Mouse (Mus musculus): ENCODE measurements at regions not wholly inside any gene's neighbourhood (a gene's known extent, or its start where the extent isn't known, plus 50 kb on each side); places are given as distances from the start of the nearest gene placed in this dataset.
A peak's percentile ranks its signal among the peaks of the same experiment; 100 is the strongest.

DNA sequence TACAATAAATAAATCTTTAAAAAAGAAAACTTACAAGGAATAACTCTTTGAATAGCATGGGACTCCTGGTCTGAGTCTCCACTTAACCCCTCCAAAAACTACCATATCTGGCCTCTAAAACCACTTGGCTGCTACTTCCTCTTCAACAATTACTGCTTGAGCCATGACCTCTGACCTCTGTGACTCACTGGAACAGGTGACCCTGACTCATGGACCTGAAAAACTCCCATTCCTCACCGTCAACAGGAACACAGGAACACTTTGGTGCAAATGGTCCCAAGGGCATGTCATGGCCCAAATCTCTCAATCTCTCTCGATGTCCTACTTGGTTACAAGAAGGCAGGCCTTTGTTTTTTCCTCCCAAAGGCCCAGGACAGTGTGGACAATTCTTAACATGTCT lies 145.1 kb downstream of the Basp1 start:
- 78% methylated on average over 2 of the region's 2 CpGs for WGBS
- no peak for ATAC-seq (ENCODE audit: low FRiP score)

DNA sequence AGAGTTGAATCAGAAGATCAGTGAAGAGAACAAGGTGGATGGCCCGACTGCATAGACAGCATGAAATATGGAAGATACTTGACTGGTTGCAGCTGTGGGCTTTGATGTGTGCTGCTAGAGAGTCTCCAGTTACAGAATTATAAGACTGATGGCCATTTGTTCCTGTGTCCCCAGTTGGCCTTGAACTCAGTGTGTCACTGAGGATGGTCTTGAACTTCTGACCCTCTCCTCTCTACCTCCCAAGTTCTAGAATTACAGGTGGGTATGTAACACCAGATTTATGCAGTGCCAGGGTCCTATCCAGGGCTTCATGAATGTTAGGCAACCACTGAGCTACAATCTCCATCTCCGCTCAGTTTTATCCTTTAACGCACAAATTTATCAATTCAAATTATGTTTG lies 146.1 kb downstream of the Basp1 start:
- DNase-seq (ENCODE audit: low spot score) (no peak), ATAC-seq (ENCODE audit: low FRiP score) (no peak)
- Histone ChIP-seq H3K9me3 (ENCODE audit: control insufficient read depth, low read length) (no peaks in the 10 kb centered on the region), H3K4me2 (replicated peaks) (no peak overlapping the region), H3K27ac (no peak overlapping the region), H3K36me3 (replicated peaks; ENCODE audit: control insufficient read depth, insufficient read depth) (no peaks in the 10 kb centered on the region), H3K4me1 (replicated peaks; ENCODE audit: control insufficient read depth, insufficient read depth, low read length) (peaks cover 12% of the 10 kb centered on the region; the same call in 1 of the 2 replicates), H3K9ac (no peak overlapping the region), H3K27me3 (ENCODE audit: control insufficient read depth, insufficient read depth, low read length) (no peaks in the 10 kb centered on the region), H3K4me3 (replicated peaks; ENCODE audit: low read length) (no peak overlapping the region)
- WGBS: 93% methylated on average over 3 of the region's 3 CpGs

More for the DNA sequence above, 145.1 kb downstream of the Basp1 start:
- Histone ChIP-seq H3K27ac (no peak overlapping the region), H3K9ac (no peak overlapping the region), H3K36me3 (replicated peaks; ENCODE audit: control insufficient read depth, insufficient read depth) (no peaks in the 10 kb centered on the region), H3K27me3 (ENCODE audit: control insufficient read depth, insufficient read depth, low read length) (no peaks in the 10 kb centered on the region), H3K9me3 (ENCODE audit: control insufficient read depth, low read length) (no peaks in the 10 kb centered on the region), H3K4me2 (replicated peaks) (no peak overlapping the region), H3K4me3 (replicated peaks; ENCODE audit: low read length) (no peak overlapping the region), H3K4me1 (replicated peaks; ENCODE audit: control insufficient read depth, insufficient read depth, low read length) (peaks cover 12% of the 10 kb centered on the region; the same call in 1 of the 2 replicates)
- no peak for DNase-seq (ENCODE audit: low spot score)

DNA sequence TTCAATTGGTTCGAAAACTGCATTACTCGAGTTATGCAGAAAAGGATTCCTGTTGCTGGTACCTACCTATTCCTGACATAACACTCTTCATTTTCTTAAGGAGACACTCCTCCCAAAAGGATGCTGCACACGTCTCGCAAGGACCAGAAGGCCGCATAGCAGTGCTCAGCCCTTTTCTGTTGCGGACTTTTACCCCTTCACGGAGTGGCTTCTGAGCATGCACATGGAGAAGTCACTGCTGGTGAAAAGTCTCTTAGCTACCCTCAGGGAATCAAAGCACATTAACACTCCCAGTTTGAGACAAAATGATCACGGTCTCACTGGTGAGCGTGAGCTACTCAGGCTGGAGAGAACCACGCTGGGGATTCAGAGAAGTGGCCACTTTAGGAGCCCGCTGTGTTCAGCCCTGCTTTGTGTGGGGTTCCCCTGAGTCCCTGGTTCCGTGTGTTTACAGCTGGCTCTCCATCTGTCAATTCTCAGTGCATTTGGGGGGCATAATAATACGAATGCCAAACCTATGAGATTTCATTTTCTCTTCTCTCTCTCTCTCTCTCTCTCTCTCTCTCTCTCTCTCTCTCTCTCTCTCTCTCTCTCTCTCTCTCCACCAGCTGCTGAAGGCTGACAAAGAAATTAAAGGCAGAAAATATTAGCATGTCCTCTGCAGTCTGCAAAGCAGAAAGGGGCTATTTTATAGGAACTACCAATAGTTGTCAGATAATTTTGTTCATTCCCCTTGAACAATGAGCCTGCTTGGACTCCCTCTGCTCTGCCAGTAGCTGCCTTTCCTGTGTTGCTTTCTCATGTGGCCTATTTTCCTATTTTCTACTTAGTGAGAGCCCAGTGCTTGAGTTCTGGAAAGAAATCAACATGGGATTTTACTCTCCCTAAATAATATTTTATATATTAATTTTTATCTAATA lies 160.7 kb downstream of the Basp1 start:
- peak; percentile 40 for DNase-seq (ENCODE audit: low spot score)
- peak; percentile 84 for ATAC-seq (ENCODE audit: low FRiP score)
- Histone ChIP-seq H3K4me1 (replicated peaks; ENCODE audit: control insufficient read depth, insufficient read depth, low read length) (0 out of 2 replicates have a peak, but pooled peaks cover 5% of the 10 kb centered on the region), H3K9me3 (ENCODE audit: control insufficient read depth, low read length) (no peaks in the 10 kb centered on the region), H3K4me3 (replicated peaks; ENCODE audit: low read length) (no peak overlapping the region), H3K9ac (no peak overlapping the region), H3K4me2 (replicated peaks) (peak overlapping the region; percentile 31), H3K27ac (peak overlapping the region; percentile 62; the same call in 1 of the 2 replicates), H3K36me3 (replicated peaks; ENCODE audit: control insufficient read depth, insufficient read depth) (no peaks in the 10 kb centered on the region), H3K27me3 (ENCODE audit: control insufficient read depth, insufficient read depth, low read length) (no peaks in the 10 kb centered on the region)
- WGBS: 46% methylated on average over 13 of the region's 13 CpGs

DNA sequence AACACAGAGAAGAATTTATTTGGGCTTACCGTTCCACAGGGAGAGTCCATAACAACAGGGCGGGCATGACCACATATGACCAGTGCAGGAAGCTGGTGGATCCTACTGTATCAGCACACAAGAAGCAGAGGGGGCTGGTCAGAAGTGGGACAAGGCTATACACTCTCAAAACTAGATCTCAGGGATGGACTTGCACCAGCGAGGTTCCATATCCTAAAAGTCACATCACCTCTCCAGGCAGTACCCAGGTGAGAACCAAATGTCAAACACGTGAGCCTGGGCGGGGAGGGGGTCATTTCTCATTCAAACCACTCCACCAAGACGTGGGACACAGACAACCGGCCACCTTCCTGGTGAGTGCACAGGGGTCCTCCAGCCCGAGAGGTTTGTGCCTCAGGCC lies 167.9 kb downstream of the Basp1 start:
- no peak for ATAC-seq (ENCODE audit: low FRiP score)
- WGBS: 93% methylated on average over 8 of the region's 8 CpGs
- H3K27ac ChIP-seq: no peak overlapping the region

DNA sequence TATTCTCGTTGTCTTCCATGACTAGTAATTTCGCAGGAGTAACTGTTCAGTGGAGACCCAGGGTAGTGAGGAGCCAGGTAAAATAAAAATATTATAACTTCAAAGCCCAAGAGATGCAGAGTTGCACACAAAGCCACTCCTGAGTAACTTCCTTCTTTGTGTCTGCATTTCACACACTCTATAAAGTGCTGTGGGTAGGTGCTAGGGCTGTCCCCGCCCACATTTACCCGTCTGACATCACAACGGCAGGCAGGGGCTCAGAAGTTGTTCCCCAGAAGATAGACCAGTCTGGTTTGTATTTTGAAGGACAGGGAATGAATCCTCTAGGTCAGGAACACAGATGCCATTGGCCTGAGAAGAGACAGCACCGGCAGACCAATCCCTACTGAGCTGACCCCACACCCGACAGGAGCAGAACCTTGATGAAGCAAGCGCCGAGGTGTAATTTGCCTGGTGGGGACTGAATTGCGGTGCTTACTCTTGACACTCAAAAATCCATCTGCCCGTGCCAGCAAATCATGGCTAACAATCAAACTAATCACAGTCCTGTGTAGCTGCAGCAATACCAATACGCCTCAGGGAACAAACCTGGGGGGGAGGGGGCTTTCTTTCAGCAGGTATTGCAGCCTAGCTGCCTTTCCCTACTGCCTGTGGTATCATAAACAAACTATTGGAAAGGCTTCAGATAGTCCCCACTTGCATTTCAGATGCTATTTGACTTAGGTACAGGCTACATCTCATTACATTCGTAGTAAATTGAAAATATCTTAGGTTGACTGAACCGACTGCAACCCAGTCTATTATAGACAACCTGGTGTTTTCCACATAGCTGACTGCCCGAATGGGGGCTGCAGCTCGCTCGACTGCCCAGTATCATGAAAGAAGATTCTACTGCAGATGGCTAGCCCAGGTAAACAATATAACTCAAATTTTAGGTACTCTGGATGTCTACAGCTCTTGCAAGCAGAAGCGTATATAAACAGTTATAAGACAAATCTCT lies 175.6 kb downstream of the Basp1 start:
- WGBS: 70% methylated on average over 18 of the region's 18 CpGs

More for the DNA sequence above, 167.9 kb downstream of the Basp1 start:
- Histone ChIP-seq H3K36me3 (replicated peaks; ENCODE audit: control insufficient read depth, insufficient read depth) (no peaks in the 10 kb centered on the region), H3K27me3 (ENCODE audit: control insufficient read depth, insufficient read depth, low read length) (no peaks in the 10 kb centered on the region), H3K4me1 (replicated peaks; ENCODE audit: control insufficient read depth, insufficient read depth, low read length) (no peaks in the 10 kb centered on the region), H3K4me3 (replicated peaks; ENCODE audit: low read length) (no peak overlapping the region), H3K9me3 (ENCODE audit: control insufficient read depth, low read length) (no peaks in the 10 kb centered on the region), H3K9ac (no peak overlapping the region), H3K4me2 (replicated peaks) (no peak overlapping the region)
- DNase-seq (ENCODE audit: low spot score): no peak

DNA sequence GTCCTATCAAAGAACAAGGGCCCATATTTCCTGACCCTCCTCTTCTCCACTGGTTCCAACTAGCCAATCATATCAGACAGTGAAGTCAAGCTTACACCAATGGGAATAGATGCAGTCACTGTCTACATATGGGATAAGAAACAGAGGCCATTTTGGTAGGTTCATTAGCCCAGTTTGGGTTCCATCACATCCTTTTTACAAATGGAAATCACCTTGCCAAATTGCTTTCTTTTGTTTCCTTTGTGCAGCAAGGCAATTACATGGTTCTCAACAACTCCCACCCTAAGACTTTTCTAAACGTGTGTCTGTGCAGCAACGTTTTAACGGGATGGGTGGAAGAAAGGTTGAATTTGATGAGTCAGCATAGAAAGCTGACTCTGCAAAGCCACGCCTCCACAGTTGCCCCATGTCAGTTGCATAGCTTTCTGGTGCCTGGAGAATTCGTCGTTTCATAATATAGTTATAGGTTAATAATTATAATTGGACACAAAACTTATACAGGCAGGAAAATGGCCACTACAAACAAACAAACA lies 177.3 kb downstream of the Basp1 start:
- no peak overlapping the region for H3K9ac ChIP-seq
- no peaks in the 10 kb centered on the region for H3K27me3 ChIP-seq (ENCODE audit: control insufficient read depth, insufficient read depth, low read length)
- DNase-seq (ENCODE audit: low spot score): no peak
- H3K27ac ChIP-seq: no peak overlapping the region
- H3K9me3 ChIP-seq (ENCODE audit: control insufficient read depth, low read length): no peaks in the 10 kb centered on the region
- H3K4me3 ChIP-seq (replicated peaks; ENCODE audit: low read length): no peak overlapping the region
- no peaks in the 10 kb centered on the region for H3K4me1 ChIP-seq (replicated peaks; ENCODE audit: control insufficient read depth, insufficient read depth, low read length)
- no peak for ATAC-seq (ENCODE audit: low FRiP score)
- H3K36me3 ChIP-seq (replicated peaks; ENCODE audit: control insufficient read depth, insufficient read depth): no peaks in the 10 kb centered on the region
- 71% methylated on average over 6 of the region's 6 CpGs for WGBS
- no peak overlapping the region for H3K4me2 ChIP-seq (replicated peaks)

More for the DNA sequence above, 175.6 kb downstream of the Basp1 start:
- no peak overlapping the region for H3K9ac ChIP-seq
- no peaks in the 10 kb centered on the region for H3K4me1 ChIP-seq (replicated peaks; ENCODE audit: control insufficient read depth, insufficient read depth, low read length)
- H3K27me3 ChIP-seq (ENCODE audit: control insufficient read depth, insufficient read depth, low read length): no peaks in the 10 kb centered on the region
- H3K27ac ChIP-seq: peak overlapping the region; percentile 32; the same call in 1 of the 2 replicates
- no peaks in the 10 kb centered on the region for H3K9me3 ChIP-seq (ENCODE audit: control insufficient read depth, low read length)
- DNase-seq (ENCODE audit: low spot score) (no peak), ATAC-seq (ENCODE audit: low FRiP score) (peak; percentile 46; the same call in 1 of the 2 replicates)
- H3K4me2 ChIP-seq (replicated peaks): peak overlapping the region; percentile 24
- H3K36me3 ChIP-seq (replicated peaks; ENCODE audit: control insufficient read depth, insufficient read depth): no peaks in the 10 kb centered on the region
- H3K4me3 ChIP-seq (replicated peaks; ENCODE audit: low read length): no peak overlapping the region

DNA sequence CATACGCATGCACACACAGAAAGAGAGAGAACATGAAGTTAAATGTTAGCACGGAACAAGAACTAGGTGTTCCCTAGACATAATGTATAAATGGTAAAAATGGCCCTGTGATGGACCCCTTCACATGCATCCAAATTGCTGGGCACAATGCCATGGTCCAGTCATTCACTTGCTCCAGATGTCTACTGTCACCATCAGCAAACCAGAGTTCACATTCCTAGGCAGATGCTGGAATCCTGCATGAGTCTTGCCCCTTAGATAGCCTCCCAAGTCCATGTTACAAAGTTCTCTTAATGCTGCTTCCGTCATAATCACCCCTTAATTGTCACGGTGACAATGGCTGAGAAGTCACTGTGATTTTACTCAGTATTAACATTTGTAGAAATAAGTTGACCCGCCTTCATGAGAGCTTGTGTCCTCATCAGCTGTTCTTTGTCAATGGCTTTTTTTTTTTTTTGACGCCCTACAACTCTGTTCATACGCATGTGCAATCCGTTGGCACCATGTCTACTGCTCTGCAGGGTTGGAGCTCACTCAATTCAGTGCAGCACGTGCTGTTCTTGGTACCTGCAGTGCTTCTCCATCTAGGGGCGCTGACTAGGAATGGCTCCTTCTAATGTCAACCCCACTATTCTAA lies 179.4 kb downstream of the Basp1 start:
- ATAC-seq (ENCODE audit: low FRiP score) (no peak), DNase-seq (ENCODE audit: low spot score) (no peak)
- Histone ChIP-seq H3K4me1 (replicated peaks; ENCODE audit: control insufficient read depth, insufficient read depth, low read length) (no peaks in the 10 kb centered on the region), H3K4me2 (replicated peaks) (no peak overlapping the region), H3K27me3 (ENCODE audit: control insufficient read depth, insufficient read depth, low read length) (no peaks in the 10 kb centered on the region), H3K27ac (no peak overlapping the region), H3K4me3 (replicated peaks; ENCODE audit: low read length) (no peak overlapping the region), H3K9ac (no peak overlapping the region), H3K36me3 (replicated peaks; ENCODE audit: control insufficient read depth, insufficient read depth) (no peaks in the 10 kb centered on the region), H3K9me3 (ENCODE audit: control insufficient read depth, low read length) (no peaks in the 10 kb centered on the region)
- 89% methylated on average over 10 of the region's 10 CpGs for WGBS

DNA sequence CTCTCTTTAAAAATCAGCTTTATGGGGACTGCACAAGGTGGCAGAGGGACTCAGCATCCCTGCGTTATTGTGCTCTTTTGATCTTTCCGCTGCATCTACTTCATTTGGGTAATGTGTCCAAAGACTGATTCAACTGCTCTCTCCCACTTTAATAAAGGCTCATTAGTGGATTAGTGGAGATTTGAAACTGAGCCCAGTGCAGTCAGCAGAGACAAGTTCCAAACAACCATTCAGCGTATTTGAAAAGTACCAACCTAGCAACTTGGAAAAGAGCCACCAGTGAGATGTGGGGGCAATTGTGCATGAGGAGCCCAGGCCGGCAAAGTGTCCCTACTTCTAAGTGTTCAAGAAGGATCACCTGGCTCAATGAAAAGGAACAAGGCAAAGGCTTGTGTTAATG lies 183.4 kb downstream of the Basp1 start:
- Histone ChIP-seq H3K36me3 (replicated peaks; ENCODE audit: control insufficient read depth, insufficient read depth) (no peaks in the 10 kb centered on the region), H3K4me2 (replicated peaks) (no peak overlapping the region)
- ATAC-seq (ENCODE audit: low FRiP score): peak; percentile 34; the same call in 1 of the 2 replicates

More for the DNA sequence above, 183.4 kb downstream of the Basp1 start:
- H3K27me3 ChIP-seq (ENCODE audit: control insufficient read depth, insufficient read depth, low read length): no peaks in the 10 kb centered on the region
- no peaks in the 10 kb centered on the region for H3K4me1 ChIP-seq (replicated peaks; ENCODE audit: control insufficient read depth, insufficient read depth, low read length)
- no peaks in the 10 kb centered on the region for H3K9me3 ChIP-seq (ENCODE audit: control insufficient read depth, low read length)
- no peak overlapping the region for H3K27ac ChIP-seq
- no peak overlapping the region for H3K9ac ChIP-seq
- DNase-seq (ENCODE audit: low spot score): peak; percentile 44
- H3K4me3 ChIP-seq (replicated peaks; ENCODE audit: low read length): no peak overlapping the region
- WGBS: 69% methylated on average over 4 of the region's 4 CpGs

Data from hindbrain, embryonic 14.5 days (tissue).